Mouse (Mus musculus): ENCODE data around the gene Klf7. TPM values are rescaled to one million over a fixed set of nuclear protein-coding genes. Genes with fewer than 3 reads are reported as not detected.
"Not testable (repeated sequence)": the region's sequence is repeated elsewhere in the genome, so short reads cannot be mapped to it uniquely, and the experiment has no call there.

Gene Klf7
- polyA plus RNA-seq, 1 experiment from 2014 or later, result 17.9 TPM

- H3K9me3 ChIP-seq (replicated peaks; ENCODE audit: low read length), result no peaks in the 10 kb centered on the region
- peak overlapping the region; percentile 93; the same call in 1 of the 2 replicates for H3K27ac ChIP-seq
- no peak for TF ChIP-seq CTCF (IDR thresholded peaks at IDR 0.05; ENCODE audit: low read depth)
- DNase-seq (ENCODE audit: low spot score), result peak; percentile 48
- H3K36me3 ChIP-seq (ENCODE audit: insufficient read depth, low read length), result no peaks in the 10 kb centered on the region
- ATAC-seq (replicated peaks; ENCODE audit: low FRiP score, low read depth), result no peak
- H3K27me3 ChIP-seq (ENCODE audit: insufficient read depth, low read length), result no peaks in the 10 kb centered on the region
- H3K4me3 ChIP-seq (replicated peaks; ENCODE audit: low read depth, low read length), result peak overlapping the region; percentile 91
- peak overlapping the region; percentile 81 for H3K4me2 ChIP-seq (ENCODE audit: low read length)
- WGBS, result 36% methylated on average over 6 of the region's 6 CpGs
- peaks cover 2% of the 10 kb centered on the region; the same call in 1 of the 2 replicates for H3K4me1 ChIP-seq (replicated peaks; ENCODE audit: insufficient read depth, low read length)
- H3K9ac ChIP-seq (ENCODE audit: low read depth, low read length), result peak overlapping the region; percentile 69; the same call in 1 of the 2 replicates
Observed at GRCm38 (mm10) chr1:64118285-64119170, 3.6 kb downstream of the Klf7 start.

DNA sequence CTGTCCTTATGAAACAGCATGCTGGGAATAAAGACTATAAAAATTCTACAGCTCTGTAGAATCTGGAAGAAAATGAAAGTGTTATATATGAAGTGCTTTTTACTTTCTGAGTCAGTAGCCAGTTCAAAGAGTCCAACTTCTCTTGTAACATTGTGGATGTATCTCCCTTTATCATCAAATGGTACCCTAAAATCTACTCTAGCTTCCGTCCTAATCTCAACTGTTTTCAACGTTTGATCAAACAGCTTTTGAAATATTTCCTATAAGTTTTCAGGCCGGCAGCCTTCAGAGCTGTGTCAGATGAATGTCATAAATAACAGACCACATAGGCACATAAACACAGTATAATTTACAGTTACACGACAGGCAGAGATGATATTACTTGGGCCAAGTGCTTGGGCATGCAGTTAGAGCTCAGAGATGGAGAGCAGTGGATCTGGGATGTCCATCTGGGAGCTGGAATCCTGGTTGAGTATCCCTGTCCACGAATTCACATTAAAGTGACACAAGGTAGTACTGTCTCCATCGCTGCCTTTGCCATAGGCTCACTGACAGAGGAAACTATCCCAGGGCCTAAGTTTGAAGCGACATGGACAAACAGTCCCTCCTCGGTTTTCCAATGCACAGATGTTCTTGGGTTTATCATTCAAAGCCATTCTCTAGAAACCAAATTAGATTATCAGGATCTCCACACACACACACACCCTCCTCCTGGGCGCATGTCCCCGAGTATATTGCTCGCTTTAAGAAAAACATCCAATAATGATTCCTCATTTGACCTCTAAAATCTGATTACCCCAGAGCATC, 4.4 kb downstream of the Klf7 start:
- Histone ChIP-seq H3K4me3 (replicated peaks; ENCODE audit: low read depth, low read length) (no peak overlapping the region), H3K27me3 (ENCODE audit: insufficient read depth, low read length) (no peaks in the 10 kb centered on the region), H3K9me3 (replicated peaks; ENCODE audit: low read length) (no peaks in the 10 kb centered on the region), H3K9ac (ENCODE audit: low read depth, low read length) (no peak overlapping the region), H3K4me2 (ENCODE audit: low read length) (peak overlapping the region; percentile 81; the same call in 1 of the 2 replicates), H3K36me3 (ENCODE audit: insufficient read depth, low read length) (no peaks in the 10 kb centered on the region), H3K4me1 (replicated peaks; ENCODE audit: insufficient read depth, low read length) (peaks cover 2% of the 10 kb centered on the region; the same call in 1 of the 2 replicates), H3K27ac (0 out of 2 replicates have a peak overlapping the region, but pooled peaks have one; percentile 1)
- 64% methylated on average over 11 of the region's 11 CpGs for WGBS
- DNase-seq (ENCODE audit: low spot score), result no peak
- no peak for ATAC-seq (replicated peaks; ENCODE audit: low FRiP score, low read depth)
- no peak for TF ChIP-seq CTCF (IDR thresholded peaks at IDR 0.05; ENCODE audit: low read depth)

- H3K4me3 ChIP-seq (replicated peaks; ENCODE audit: low read depth, low read length), result no peak overlapping the region
- no peak for DNase-seq (ENCODE audit: low spot score)
- 69% methylated on average over 6 of the region's 6 CpGs for WGBS
- no peaks in the 10 kb centered on the region for H3K36me3 ChIP-seq (ENCODE audit: insufficient read depth, low read length)
- 0 out of 2 replicates have a peak overlapping the region, but pooled peaks have one; percentile 1 for H3K27ac ChIP-seq
- TF ChIP-seq CTCF (IDR thresholded peaks at IDR 0.05; ENCODE audit: low read depth), result no peak
- no peak overlapping the region for H3K9ac ChIP-seq (ENCODE audit: low read depth, low read length)
- H3K4me1 ChIP-seq (replicated peaks; ENCODE audit: insufficient read depth, low read length), result no peaks in the 10 kb centered on the region; the same call in 1 of the 2 replicates
- no peaks in the 10 kb centered on the region for H3K9me3 ChIP-seq (replicated peaks; ENCODE audit: low read length)
- ATAC-seq (replicated peaks; ENCODE audit: low FRiP score, low read depth), result no peak
- no peaks in the 10 kb centered on the region for H3K27me3 ChIP-seq (ENCODE audit: insufficient read depth, low read length)
- H3K4me2 ChIP-seq (ENCODE audit: low read length), result peak overlapping the region; percentile 7; the same call in 1 of the 2 replicates
Observed at GRCm38 (mm10) chr1:64116746-64117455, 5.2 kb downstream of the Klf7 start.

DNA sequence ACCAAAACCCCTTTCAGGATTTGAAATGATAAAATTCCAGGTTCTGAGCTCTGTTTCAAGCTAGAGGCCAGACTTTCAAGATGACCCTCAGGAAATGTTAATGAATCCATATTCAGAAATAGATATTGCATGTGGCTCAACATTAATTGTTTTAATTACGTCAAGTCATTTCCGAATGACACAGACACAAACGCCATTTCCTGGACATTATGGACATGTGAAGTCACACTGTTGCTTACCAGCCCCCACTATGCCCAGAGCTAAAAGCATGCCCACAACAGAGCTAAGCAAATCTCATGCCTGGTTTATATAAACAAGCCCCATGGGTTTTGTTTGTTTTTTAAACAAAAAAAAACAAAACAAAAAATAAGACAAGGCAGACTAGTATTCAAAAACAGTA, 7.5 kb downstream of the Klf7 start:
- WGBS, result 79% methylated on average over 3 of the region's 3 CpGs
- H3K27me3 ChIP-seq (ENCODE audit: insufficient read depth, low read length), result no peaks in the 10 kb centered on the region
- H3K4me3 ChIP-seq (replicated peaks; ENCODE audit: low read depth, low read length), result no peak overlapping the region
- TF ChIP-seq CTCF (IDR thresholded peaks at IDR 0.05; ENCODE audit: low read depth), result no peak
- H3K27ac ChIP-seq, result no peak overlapping the region
- DNase-seq (ENCODE audit: low spot score) (no peak), ATAC-seq (replicated peaks; ENCODE audit: low FRiP score, low read depth) (no peak)
- H3K9me3 ChIP-seq (replicated peaks; ENCODE audit: low read length), result no peaks in the 10 kb centered on the region
- H3K4me1 ChIP-seq (replicated peaks; ENCODE audit: insufficient read depth, low read length), result no peaks in the 10 kb centered on the region; the same call in 1 of the 2 replicates
- H3K9ac ChIP-seq (ENCODE audit: low read depth, low read length), result no peak overlapping the region
- H3K36me3 ChIP-seq (ENCODE audit: insufficient read depth, low read length), result no peaks in the 10 kb centered on the region
- H3K4me2 ChIP-seq (ENCODE audit: low read length), result no peak overlapping the region

- H3K27me3 ChIP-seq (ENCODE audit: insufficient read depth, low read length); H3K27ac ChIP-seq; H3K9ac ChIP-seq (ENCODE audit: low read depth, low read length); H3K4me1 ChIP-seq (replicated peaks; ENCODE audit: insufficient read depth, low read length); H3K36me3 ChIP-seq (ENCODE audit: insufficient read depth, low read length); H3K9me3 ChIP-seq (replicated peaks; ENCODE audit: low read length); H3K4me2 ChIP-seq (ENCODE audit: low read length); ATAC-seq (replicated peaks; ENCODE audit: low FRiP score, low read depth); H3K4me3 ChIP-seq (replicated peaks; ENCODE audit: low read depth, low read length); DNase-seq (ENCODE audit: low spot score): not testable (repeated sequence)
- WGBS, result 80% methylated on average over 2 of the region's 3 CpGs
Observed at GRCm38 (mm10) chr1:64108653-64109052, 13.4 kb downstream of the Klf7 start.

Measured in kidney, postnatal 0 days (tissue).